Mouse (Mus musculus) liver, embryonic 14.5 days (tissue): ENCODE results near the gene Capn9.

Experiments used
- CTCF ChIP-seq: IDR thresholded peaks from 2 replicates; pipeline ENCODE4 v1.5.1; 2016; ENCODE audit warnings: antibody characterized with exemption, low read depth, control low read depth
- EP300 ChIP-seq: IDR thresholded peaks from 2 replicates; pipeline ENCODE4 v1.6.1; 2016; ENCODE audit warnings: antibody characterized with exemption, low read depth

DNA sequence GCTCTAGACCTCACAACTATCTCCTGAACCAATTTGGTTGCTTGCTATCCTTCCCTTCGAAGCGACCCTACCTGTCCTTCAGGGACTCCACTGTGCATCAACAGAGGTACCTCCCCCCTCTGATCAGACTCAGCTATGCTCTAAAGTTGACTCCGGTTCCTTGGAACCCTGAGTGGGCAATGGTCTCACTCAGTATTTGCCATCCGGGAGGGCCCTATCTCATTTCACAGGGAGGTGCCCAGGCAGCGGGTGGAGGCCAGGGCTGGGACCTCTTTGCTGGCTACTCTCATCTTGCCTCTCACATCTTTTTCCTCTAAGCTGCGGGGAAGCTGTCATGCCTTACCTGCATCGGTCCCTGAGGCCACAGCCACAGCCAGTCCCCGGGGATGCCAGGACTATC lies at the start of gene Capn9:
- TF ChIP-seq CTCF, result no peak
- TF ChIP-seq EP300, result no peak
